Mouse (Mus musculus) heart, adult 2 months (tissue): ENCODE measurements around the gene Zfp764.
A peak's percentile ranks its signal among the peaks of the same experiment; 100 is the strongest.
"Not testable (repeated sequence)": the region's sequence is repeated elsewhere in the genome, so short reads cannot be mapped to it uniquely, and the experiment has no call there.

Experiments
- CTCF ChIP-seq: fragments of 200-600 bp; IDR thresholded peaks from 2 replicates; pipeline ENCODE4 v1.8.1; 2022; ENCODE audit warnings: antibody characterized with exemption, mild to moderate bottlenecking, moderate library complexity
- EP300 ChIP-seq: fragments of 200-500 bp; IDR thresholded peaks from 2 replicates; pipeline ENCODE4 v1.6.1; 2011; ENCODE audit warnings: low read depth, low read length, control low read depth; ENCODE audit not compliant: insufficient read depth
- POLR2A ChIP-seq: fragments of 200-500 bp; IDR thresholded peaks from 2 replicates; pipeline ENCODE4 v1.6.1; 2011; ENCODE audit warnings: mild to moderate bottlenecking, low read depth, low read length, control low read depth; ENCODE audit not compliant: insufficient read depth

- 0 out of 2 replicates have a peak, but pooled peaks have one; percentile 23 for TF ChIP-seq CTCF
- not testable (repeated sequence) for TF ChIP-seq POLR2A, EP300
Measured at GRCm38 (mm10) chr7:127371870-127372269, 34.8 kb downstream of the Zfp764 start.
